Mouse (Mus musculus): ENCODE measurements around the gene Zfp36l1. TPM values are rescaled to one million over a fixed set of nuclear protein-coding genes. Genes with fewer than 3 reads are reported as not detected.
A peak's percentile ranks its signal among the peaks of the same experiment; 100 is the strongest.
"Not testable (repeated sequence)": the region's sequence is repeated elsewhere in the genome, so short reads cannot be mapped to it uniquely, and the experiment has no call there.

Gene Zfp36l1
- polyA plus RNA-seq, 1 experiment from 2014 or later: 107 TPM

GRCm38 (mm10) chr12:80114031-80114891, 1.4 kb upstream of the Zfp36l1 start:
- H3K4me3 ChIP-seq (replicated peaks): peak overlapping the region; percentile 67
- peak overlapping the region; percentile 82 for H3K9ac ChIP-seq
- peak overlapping the region; percentile 99 for H3K27ac ChIP-seq
- peak; percentile 10; the same call in 1 of the 2 replicates for ATAC-seq
- H3K9me3 ChIP-seq: no peaks in the 10 kb centered on the region
- H3K27me3 ChIP-seq (replicated peaks): no peaks in the 10 kb centered on the region
- H3K36me3 ChIP-seq: no peaks in the 10 kb centered on the region
- H3K4me1 ChIP-seq (replicated peaks): peaks cover 19% of the 10 kb centered on the region; the same call in 1 of the 2 replicates
- WGBS: under 1% methylated on average over 51 of the region's 51 CpGs
- H3K4me2 ChIP-seq (replicated peaks): peak overlapping the region; percentile 84

GRCm38 (mm10) chr12:80113586-80114021, 791 bp upstream of the Zfp36l1 start:
- WGBS: under 1% methylated on average over 22 of the region's 22 CpGs
- Histone ChIP-seq H3K9ac (peak overlapping the region; percentile 82), H3K27ac (peak overlapping the region; percentile 99), H3K4me3 (replicated peaks) (peak overlapping the region; percentile 67), H3K9me3 (no peaks in the 10 kb centered on the region), H3K4me1 (replicated peaks) (peaks cover 15% of the 10 kb centered on the region; the same call in 1 of the 2 replicates), H3K4me2 (replicated peaks) (peak overlapping the region; percentile 84), H3K27me3 (replicated peaks) (no peaks in the 10 kb centered on the region), H3K36me3 (no peaks in the 10 kb centered on the region)
- ATAC-seq: peak; percentile 24; the same call in 1 of the 2 replicates

- Histone ChIP-seq H3K4me1 (replicated peaks) (peaks cover 14% of the 10 kb centered on the region; the same call in 1 of the 2 replicates), H3K36me3 (0 out of 2 replicates have a peak, but pooled peaks cover 2% of the 10 kb centered on the region), H3K4me2 (replicated peaks) (peak overlapping the region; percentile 84), H3K27me3 (replicated peaks) (no peaks in the 10 kb centered on the region), H3K4me3 (replicated peaks) (peak overlapping the region; percentile 67), H3K27ac (peak overlapping the region; percentile 85), H3K9me3 (no peaks in the 10 kb centered on the region), H3K9ac (peak overlapping the region; percentile 90)
- under 1% methylated on average over 26 of the region's 26 CpGs for WGBS
- ATAC-seq: no peak
Measured at GRCm38 (mm10) chr12:80112071-80112660, 647 bp downstream of the Zfp36l1 start.

- no peaks in the 10 kb centered on the region for H3K9me3 ChIP-seq
- H3K27me3 ChIP-seq (replicated peaks): no peaks in the 10 kb centered on the region
- H3K27ac ChIP-seq: peak overlapping the region; percentile 85
- no peak for ATAC-seq
- 0 out of 2 replicates have a peak, but pooled peaks cover 5% of the 10 kb centered on the region for H3K36me3 ChIP-seq
- peak overlapping the region; percentile 67 for H3K4me3 ChIP-seq (replicated peaks)
- WGBS: under 1% methylated on average over 29 of the region's 29 CpGs
- H3K4me2 ChIP-seq (replicated peaks): peak overlapping the region; percentile 84
- peak overlapping the region; percentile 90 for H3K9ac ChIP-seq
- peaks cover 11% of the 10 kb centered on the region; the same call in 1 of the 2 replicates for H3K4me1 ChIP-seq (replicated peaks)
Measured at GRCm38 (mm10) chr12:80111131-80112070, 1.4 kb downstream of the Zfp36l1 start.

- H3K4me2 ChIP-seq (replicated peaks): peak overlapping the region; percentile 84
- peak overlapping the region; percentile 85 for H3K27ac ChIP-seq
- H3K4me3 ChIP-seq (replicated peaks): peak overlapping the region; percentile 67
- no peaks in the 10 kb centered on the region for H3K9me3 ChIP-seq
- H3K27me3 ChIP-seq (replicated peaks): no peaks in the 10 kb centered on the region
- peaks cover 5% of the 10 kb centered on the region; the same call in 1 of the 2 replicates for H3K4me1 ChIP-seq (replicated peaks)
- 1% methylated on average over 9 of the region's 9 CpGs for WGBS
- H3K36me3 ChIP-seq: 0 out of 2 replicates have a peak, but pooled peaks cover 5% of the 10 kb centered on the region
- peak overlapping the region; percentile 90 for H3K9ac ChIP-seq
- no peak for ATAC-seq
Measured at GRCm38 (mm10) chr12:80110546-80110870, 2.3 kb downstream of the Zfp36l1 start.

- H3K9me3 ChIP-seq: no peaks in the 10 kb centered on the region
- 0 out of 2 replicates have a peak, but pooled peaks cover 5% of the 10 kb centered on the region for H3K36me3 ChIP-seq
- H3K4me1 ChIP-seq (replicated peaks): peaks cover 5% of the 10 kb centered on the region; the same call in 1 of the 2 replicates
- H3K4me2 ChIP-seq (replicated peaks): peak overlapping the region; percentile 84
- 5% methylated on average over 53 of the region's 53 CpGs for WGBS
- no peaks in the 10 kb centered on the region for H3K27me3 ChIP-seq (replicated peaks)
- no peak for ATAC-seq
- peak overlapping the region; percentile 67 for H3K4me3 ChIP-seq (replicated peaks)
- peak overlapping the region; percentile 85 for H3K27ac ChIP-seq
- H3K9ac ChIP-seq: peak overlapping the region; percentile 90
Measured at GRCm38 (mm10) chr12:80109753-80110545, 2.9 kb downstream of the Zfp36l1 start.

GRCm38 (mm10) chr12:80108896-80109668, 3.7 kb downstream of the Zfp36l1 start:
- H3K27me3 ChIP-seq (replicated peaks); H3K4me1 ChIP-seq (replicated peaks); H3K9me3 ChIP-seq; H3K36me3 ChIP-seq: not testable (repeated sequence)
- H3K4me3 ChIP-seq (replicated peaks): peak overlapping the region; percentile 67
- ATAC-seq: peak; percentile 11; the same call in 1 of the 2 replicates
- peak overlapping the region; percentile 85 for H3K27ac ChIP-seq
- 5% methylated on average over 11 of the region's 11 CpGs for WGBS
- H3K9ac ChIP-seq: peak overlapping the region; percentile 90
- H3K4me2 ChIP-seq (replicated peaks): peak overlapping the region; percentile 84

GRCm38 (mm10) chr12:80106896-80107667, 5.7 kb downstream of the Zfp36l1 start:
- Histone ChIP-seq H3K9me3 (no peaks in the 10 kb centered on the region), H3K27me3 (replicated peaks) (no peaks in the 10 kb centered on the region), H3K4me1 (replicated peaks) (peaks cover 4% of the 10 kb centered on the region; the same call in 1 of the 2 replicates), H3K4me3 (replicated peaks) (no peak overlapping the region), H3K9ac (no peak overlapping the region), H3K4me2 (replicated peaks) (no peak overlapping the region), H3K36me3 (0 out of 2 replicates have a peak, but pooled peaks cover 5% of the 10 kb centered on the region), H3K27ac (peak overlapping the region; percentile 60; the same call in 1 of the 2 replicates)
- ATAC-seq: no peak
- 91% methylated on average over 3 of the region's 3 CpGs for WGBS

GRCm38 (mm10) chr12:80106138-80106895, 6.5 kb downstream of the Zfp36l1 start:
- Histone ChIP-seq H3K27me3 (replicated peaks) (no peaks in the 10 kb centered on the region), H3K9ac (no peak overlapping the region), H3K9me3 (no peaks in the 10 kb centered on the region), H3K27ac (peak overlapping the region; percentile 60; the same call in 1 of the 2 replicates), H3K4me2 (replicated peaks) (no peak overlapping the region), H3K4me3 (replicated peaks) (no peak overlapping the region), H3K4me1 (replicated peaks) (peaks cover 4% of the 10 kb centered on the region; the same call in 1 of the 2 replicates), H3K36me3 (0 out of 2 replicates have a peak, but pooled peaks cover 5% of the 10 kb centered on the region)
- no peak for ATAC-seq
- 69% methylated on average over 4 of the region's 4 CpGs for WGBS

Measured in intestine, embryonic 15.5 days (tissue).